ENCODE assay signal across 8 mouse cellular contexts in the genomic region with DNA sequence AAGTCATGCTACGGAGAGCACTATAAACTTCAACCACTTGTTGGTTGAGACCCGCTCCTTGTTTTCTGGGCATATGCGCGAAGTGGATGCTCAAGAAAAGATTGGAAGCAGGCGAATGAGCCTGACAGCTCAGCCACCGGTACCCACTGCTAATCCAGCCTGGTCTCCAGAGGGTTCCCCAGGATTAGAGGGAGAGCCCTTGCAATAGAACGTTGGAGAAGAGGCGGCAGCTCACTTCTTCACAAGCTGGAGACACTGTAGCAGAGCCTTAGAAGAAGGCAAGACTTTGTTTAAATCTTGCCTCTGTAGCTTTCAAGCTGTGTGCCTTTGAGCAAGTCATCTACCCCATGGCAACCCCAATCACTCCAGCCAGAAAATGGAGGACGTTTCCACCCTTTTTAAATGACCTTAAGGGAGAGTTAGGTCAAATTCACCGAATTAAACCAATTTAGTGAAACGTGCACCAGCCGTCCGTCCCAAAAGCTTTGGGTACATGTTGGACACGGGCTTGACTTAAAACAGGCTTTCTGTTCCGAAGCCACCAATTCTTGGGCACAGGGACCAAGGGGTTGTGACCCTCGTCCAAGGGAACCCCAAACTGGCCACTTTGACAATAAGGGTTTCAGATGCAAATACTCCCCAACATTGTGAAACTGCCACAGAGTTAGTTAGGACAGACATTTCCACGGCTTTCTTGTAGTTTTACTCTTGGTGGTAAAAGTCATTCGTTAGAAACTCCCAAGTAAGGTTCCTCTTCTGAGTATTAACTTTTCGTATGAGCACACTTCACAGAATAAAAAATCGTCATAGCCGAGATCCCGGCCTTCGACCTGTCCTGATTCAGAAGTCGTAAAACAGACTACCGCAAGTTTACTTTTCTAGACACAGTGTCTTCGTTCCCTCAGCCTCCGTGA. TPM values are rescaled to one million over a fixed set of nuclear protein-coding genes. Genes with fewer than 3 reads are reported as not detected.
DNase-seq lines count a peak whose midpoint lies in the region; ATAC-seq and TF ChIP-seq lines count a peak whose summit lies in the region.

No protein-coding gene starts in this region.

- peaks cover 17% of the 10 kb centered on the region for H3K4me1 ChIP-seq in kidney, adult 2 months (ENCODE audit: control insufficient read depth, insufficient read depth, low read length)
- H3K4me1 ChIP-seq in cortical plate, adult 2 months (ENCODE audit: control insufficient read depth, insufficient read depth, low read length), result peaks cover 8% of the 10 kb centered on the region; the same call in 1 of the 2 replicates
- peaks cover 44% of the 10 kb centered on the region for H3K4me1 ChIP-seq in intestine, embryonic 15.5 days (replicated peaks)

- 9% methylated on average over 27 of the region's 27 CpGs for WGBS in kidney, adult 2 months
- WGBS in intestine, embryonic 15.5 days, result 5% methylated on average over 27 of the region's 27 CpGs

- intact Hi-C loops in gastrocnemius, postnatal 36 days (cut with DNase I), result no loop called here

- no peaks in the 10 kb centered on the region for H3K9me3 ChIP-seq in intestine, embryonic 15.5 days

- peak; percentile 21 for DNase-seq in kidney, adult 2 months
- no peak for DNase-seq in kidney, postnatal 4 days
- DNase-seq in gastrocnemius, postnatal 36 days, result no peak
- DNase-seq in left cerebral cortex, adult 18-20 months (ENCODE audit: low spot score in 2 of 2), result no peak
- no peak for DNase-seq in gastrocnemius, adult 8-10 months (ENCODE audit: low spot score in 2 of 2)

- no peak for TF ChIP-seq CTCF in kidney, adult 2 months (conservative IDR thresholded peaks at IDR 0.05; ENCODE audit: insufficient read depth, insufficient read length, low read depth, low read length)
- TF ChIP-seq CTCF in cortical plate, adult 2 months (IDR thresholded peaks at IDR 0.05; ENCODE audit: extremely low read depth, insufficient read depth, low read length), result no peak

- H3K9ac ChIP-seq in intestine, embryonic 15.5 days, result peak overlapping the region; percentile 37

- TF ChIP-seq POLR2A in kidney, adult 2 months (IDR thresholded peaks at IDR 0.05; ENCODE audit: low read depth, low read length), result no peak
- no peak for TF ChIP-seq POLR2A in cortical plate, adult 2 months (IDR thresholded peaks at IDR 0.05; ENCODE audit: extremely low read depth, insufficient read depth, low read length)
- TF ChIP-seq POLR2A in myocyte (IDR thresholded peaks at IDR 0.05; ENCODE audit: insufficient read length, low read depth), result no peak

- no peak for ATAC-seq in intestine, embryonic 15.5 days

- no peaks in the 10 kb centered on the region for H3K36me3 ChIP-seq in kidney, adult 2 months (ENCODE audit: control insufficient read depth, insufficient read depth, low read length)
- peaks cover 8% of the 10 kb centered on the region for H3K36me3 ChIP-seq in intestine, embryonic 15.5 days
- H3K36me3 ChIP-seq in myocyte (ENCODE audit: control insufficient read depth, insufficient read depth), result no peaks in the 10 kb centered on the region

- H3K4me3 ChIP-seq in kidney, adult 2 months (ENCODE audit: insufficient read depth, low read depth, low read length), result peak overlapping the region; percentile 92
- peak overlapping the region; percentile 60 for H3K4me3 ChIP-seq in cortical plate, adult 2 months (ENCODE audit: insufficient read depth, low read length)
- peak overlapping the region; percentile 90 for H3K4me3 ChIP-seq in intestine, embryonic 15.5 days (replicated peaks)
- peak overlapping the region; percentile 83 for H3K4me3 ChIP-seq in myocyte

- H3ac ChIP-seq in myocyte (ENCODE audit: control insufficient read depth, insufficient read length), result peak overlapping the region; percentile 43

- no peaks in the 10 kb centered on the region for H3K27me3 ChIP-seq in kidney, adult 2 months (replicated peaks; ENCODE audit: control insufficient read depth, insufficient read depth, low read length)
- peaks cover 5% of the 10 kb centered on the region; the same call in 1 of the 2 replicates for H3K27me3 ChIP-seq in intestine, embryonic 15.5 days (replicated peaks)
- no peaks in the 10 kb centered on the region for H3K27me3 ChIP-seq in myocyte (ENCODE audit: control insufficient read depth, insufficient read depth, insufficient read length)

- peak overlapping the region; percentile 93 for H3K27ac ChIP-seq in kidney, adult 2 months (ENCODE audit: insufficient read depth, low read depth, low read length)
- H3K27ac ChIP-seq in cortical plate, adult 2 months (ENCODE audit: insufficient read depth, low read length), result peak overlapping the region; percentile 43; the same call in 1 of the 2 replicates
- H3K27ac ChIP-seq in intestine, embryonic 15.5 days, result peak overlapping the region; percentile 92

- H3K79me2 ChIP-seq in myocyte (ENCODE audit: control insufficient read depth, insufficient read depth), result peaks cover 22% of the 10 kb centered on the region

- H3K4me2 ChIP-seq in intestine, embryonic 15.5 days (replicated peaks), result peak overlapping the region; percentile 87
- peak overlapping the region; percentile 86 for H3K4me2 ChIP-seq in myocyte (ENCODE audit: low read depth)

TF ChIP-seq in myocyte, 11 proteins besides CTCF, POLR2A, EP300 and RAD21:
- no peak for TF ChIP-seq REST (IDR thresholded peaks at IDR 0.05; ENCODE audit: insufficient read depth, insufficient read length)
- no peak for TF ChIP-seq SRF (IDR thresholded peaks at IDR 0.05; ENCODE audit: control insufficient read depth, insufficient read length, low read depth)
- TF ChIP-seq TCF12 (IDR thresholded peaks at IDR 0.05; ENCODE audit: insufficient read depth, poor library complexity, severe bottlenecking), result no peak
- no peak for TF ChIP-seq USF1 (IDR thresholded peaks at IDR 0.05; ENCODE audit: low read depth)
- no peak for TF ChIP-seq CEBPB (IDR thresholded peaks at IDR 0.05; ENCODE audit: insufficient read depth, poor library complexity, severe bottlenecking)
- no peak for TF ChIP-seq POLR2AphosphoS2 (IDR thresholded peaks at IDR 0.05; ENCODE audit: insufficient read length, low read depth)
- no peak for TF ChIP-seq MYOG (IDR thresholded peaks at IDR 0.05; ENCODE audit: control insufficient read depth in 1 of 3, insufficient read depth in 1 of 3, insufficient read length in 2 of 3, low read depth in 2 of 3)

RNA-seq across cellular contexts. Expression of gene Mllt6, which starts 2.2 kb away (rescaled TPM):
- polyA plus RNA-seq in kidney, adult 2 months (2012; rRNA removed), result 36.6 and 40.4 TPM in 2 replicates
- polyA plus RNA-seq in cortical plate, adult 2 months (2012; rRNA removed), result 78.5 and 83.4 TPM in 2 replicates
- polyA plus RNA-seq in intestine, embryonic 15.5 days (2015; fragmentation: Nextera tagmentation; extraction: Ambion mirVana), result 1.9 and 2.4 TPM in 2 replicates
- polyA plus RNA-seq in myocyte (2012; fragmentation: generic; extraction: Trizol), result 15.5 TPM
- total RNA-seq in gastrocnemius, postnatal 36 days (2021), result 10 to 100 TPM; 40.7 to 46.4 TPM
- 100 to 1,000 TPM; 135 to 149 TPM for total RNA-seq in left cerebral cortex, adult 18-20 months (2021)
- 10 to 100 TPM; 45.5 to 63.7 (median 51.7) TPM for total RNA-seq in gastrocnemius, adult 8-10 months (2022)

RNA-seq across cellular contexts. Expression of gene Cisd3, which starts 24.6 kb away (rescaled TPM):
- 139 and 149 TPM in 2 replicates for polyA plus RNA-seq in kidney, adult 2 months (2012; rRNA removed)
- polyA plus RNA-seq in cortical plate, adult 2 months (2012; rRNA removed), result 59.9 and 65.5 TPM in 2 replicates
- 79.9 and 93.0 TPM in 2 replicates for polyA plus RNA-seq in intestine, embryonic 15.5 days (2015; fragmentation: Nextera tagmentation; extraction: Ambion mirVana)
- 112 TPM for polyA plus RNA-seq in myocyte (2012; fragmentation: generic; extraction: Trizol)
- total RNA-seq in gastrocnemius, postnatal 36 days (2021), result 100 to 1,000 TPM; 103 to 108 TPM
- total RNA-seq in left cerebral cortex, adult 18-20 months (2021), result 10 to 100 TPM; 54.7 to 57.2 TPM
- 100 to 1,000 TPM; 102 to 119 (median 105) TPM for total RNA-seq in gastrocnemius, adult 8-10 months (2022)

RNA-seq across cellular contexts. Expression of gene Epop, which starts 31.5 kb away (rescaled TPM):
- polyA plus RNA-seq in kidney, adult 2 months (2012; rRNA removed), result 0.86 and 1.2 TPM in 2 replicates
- 89.5 and 95.2 TPM in 2 replicates for polyA plus RNA-seq in cortical plate, adult 2 months (2012; rRNA removed)
- polyA plus RNA-seq in intestine, embryonic 15.5 days (2015; fragmentation: Nextera tagmentation; extraction: Ambion mirVana), result 2.7 and 3.7 TPM in 2 replicates
- polyA plus RNA-seq in myocyte (2012; fragmentation: generic; extraction: Trizol), result 3.3 TPM
- total RNA-seq in gastrocnemius, postnatal 36 days (2021), result 1 to 10 TPM in 1 of 2 experiments, under 1 TPM in 1; 0.91 to 1.2 TPM
- total RNA-seq in left cerebral cortex, adult 18-20 months (2021), result 100 to 1,000 TPM; 103 to 109 TPM
- total RNA-seq in gastrocnemius, adult 8-10 months (2022), result under 1 TPM; 0.39 to 0.92 (median 0.75) TPM

RNA-seq across cellular contexts. Expression of gene Pcgf2, which starts 39.3 kb away (rescaled TPM):
- polyA plus RNA-seq in kidney, adult 2 months (2012; rRNA removed), result 53.9 and 56.5 TPM in 2 replicates
- 64.1 and 72.2 TPM in 2 replicates for polyA plus RNA-seq in cortical plate, adult 2 months (2012; rRNA removed)
- 12.7 and 12.8 TPM in 2 replicates for polyA plus RNA-seq in intestine, embryonic 15.5 days (2015; fragmentation: Nextera tagmentation; extraction: Ambion mirVana)
- polyA plus RNA-seq in myocyte (2012; fragmentation: generic; extraction: Trizol), result 24.3 TPM
- total RNA-seq in gastrocnemius, postnatal 36 days (2021), result 1 to 10 TPM; 2.1 to 2.3 TPM
- 10 to 100 TPM; 32.4 to 35.2 TPM for total RNA-seq in left cerebral cortex, adult 18-20 months (2021)
- total RNA-seq in gastrocnemius, adult 8-10 months (2022), result 1 to 10 TPM; 1.2 to 2.7 (median 1.5) TPM

RNA-seq across cellular contexts. Expression of gene Psmb3, which starts 42.2 kb away (rescaled TPM):
- polyA plus RNA-seq in kidney, adult 2 months (2012; rRNA removed), result 397 and 399 TPM in 2 replicates
- 249 and 256 TPM in 2 replicates for polyA plus RNA-seq in cortical plate, adult 2 months (2012; rRNA removed)
- 426 and 480 TPM in 2 replicates for polyA plus RNA-seq in intestine, embryonic 15.5 days (2015; fragmentation: Nextera tagmentation; extraction: Ambion mirVana)
- 694 TPM for polyA plus RNA-seq in myocyte (2012; fragmentation: generic; extraction: Trizol)
- 100 to 1,000 TPM; 124 to 129 TPM for total RNA-seq in gastrocnemius, postnatal 36 days (2021)
- 100 to 1,000 TPM; 122 to 128 TPM for total RNA-seq in left cerebral cortex, adult 18-20 months (2021)
- 100 to 1,000 TPM; 164 to 175 (median 171) TPM for total RNA-seq in gastrocnemius, adult 8-10 months (2022)

Comparison
In these comparisons a context has a peak if more than half of its experiments do, and no peak if none do; other contexts are left out.
1. H3K27ac ChIP-seq: peak in every context shown above with its lines; median percentile 93 in kidney, adult 2 months; 92 in intestine, embryonic 15.5 days; 43 in cortical plate, adult 2 months.
2. RNA of gene Epop, which starts 31.5 kb away (polyA plus RNA-seq): 89.5 to 95.2 TPM in cortical plate, adult 2 months; 2.7 to 3.7 TPM in intestine, embryonic 15.5 days, 3.3 TPM in myocyte (single experiment) and 0.86 to 1.2 TPM in kidney, adult 2 months; every median in the first group is over 10 times any median in the second.
3. Peak in every context shown above with its lines, with median percentiles within 50 percentile points of each other: H3K4me3 ChIP-seq.